Mouse (Mus musculus) cerebellum, postnatal 36 days (tissue): ENCODE results near the gene Batf3.

ENCODE experiments used
- DNase-seq, 2 experiments: peaks; one replicate each; pipeline ENCODE4 v3.0.0; 2021 to 2022; ENCODE audit warnings: mixed read lengths in 2 of 2

Gene Batf3

GRCm38 (mm10) chr1:191086960-191087359, 10.7 kb upstream of the Batf3 start:
- no peak for DNase-seq

- DNase-seq = no peak
Measured at GRCm38 (mm10) chr1:191087955-191088354, 9.7 kb upstream of the Batf3 start.

- DNase-seq = no peak
Measured at GRCm38 (mm10) chr1:191089355-191089754, 8.3 kb upstream of the Batf3 start.

GRCm38 (mm10) chr1:191092050-191092449, 5.6 kb upstream of the Batf3 start:
- no peak for DNase-seq

- DNase-seq = no peak
Measured at GRCm38 (mm10) chr1:191093578-191093977, 4.1 kb upstream of the Batf3 start.

- DNase-seq = no peak
Measured at GRCm38 (mm10) chr1:191095019-191095418, 2.6 kb upstream of the Batf3 start.

GRCm38 (mm10) chr1:191096871-191097681, 571 bp upstream of the Batf3 start:
- DNase-seq = no peak

- no peak for DNase-seq
Measured at GRCm38 (mm10) chr1:191099114-191099513, 1.5 kb downstream of the Batf3 start.

- no peak for DNase-seq
Measured at GRCm38 (mm10) chr1:191099772-191100291, 2.2 kb downstream of the Batf3 start.

GRCm38 (mm10) chr1:191102730-191103370, 5.2 kb downstream of the Batf3 start:
- no peak for DNase-seq

GRCm38 (mm10) chr1:191105246-191105645, 7.6 kb downstream of the Batf3 start:
- DNase-seq = no peak

GRCm38 (mm10) chr1:191107306-191107705, 9.7 kb downstream of the Batf3 start:
- no peak for DNase-seq

GRCm38 (mm10) chr1:191109907-191110306, 12.3 kb downstream of the Batf3 start:
- no peak for DNase-seq

GRCm38 (mm10) chr1:191111146-191111545, 13.5 kb downstream of the Batf3 start:
- DNase-seq = no peak

- no peak for DNase-seq
Measured at GRCm38 (mm10) chr1:191114868-191115267, 17.2 kb downstream of the Batf3 start.

GRCm38 (mm10) chr1:191115514-191116238, 18.0 kb downstream of the Batf3 start:
- DNase-seq = no peak

GRCm38 (mm10) chr1:191122744-191123143, 25.1 kb downstream of the Batf3 start:
- no peak for DNase-seq

- no peak for DNase-seq
Measured at GRCm38 (mm10) chr1:191123696-191124095, 26.0 kb downstream of the Batf3 start.

GRCm38 (mm10) chr1:191124288-191124687, 26.6 kb downstream of the Batf3 start:
- no peak for DNase-seq

- DNase-seq = peak; percentile 29 to 34
Measured at GRCm38 (mm10) chr1:191125811-191126638, 28.4 kb downstream of the Batf3 start.

- DNase-seq = no peak
Measured at GRCm38 (mm10) chr1:191131692-191132091, 34.0 kb downstream of the Batf3 start.

GRCm38 (mm10) chr1:191132240-191132639, 34.6 kb downstream of the Batf3 start:
- no peak for DNase-seq
